Mouse (Mus musculus): ENCODE results near the gene Gm17631.

DNA sequence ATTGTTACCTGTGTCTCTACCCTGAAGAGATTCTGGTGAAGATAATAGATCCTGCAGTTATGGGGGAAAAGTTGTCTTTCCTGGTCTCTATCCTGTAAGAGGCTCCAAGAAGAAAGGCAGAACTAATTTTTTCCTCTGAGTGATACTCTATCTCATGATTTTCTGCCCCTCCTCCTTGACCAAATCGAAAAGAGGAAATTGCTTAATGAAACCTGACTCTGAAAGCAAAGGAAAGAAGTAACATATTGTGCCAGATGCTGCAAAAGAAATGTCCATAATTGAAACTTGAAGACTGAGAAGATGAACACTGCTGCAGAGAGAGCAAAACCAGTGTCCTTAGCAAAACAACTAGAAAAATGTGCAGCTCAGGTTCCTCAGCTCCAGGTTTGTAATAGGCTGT is 14.1 kb downstream of the Gm17631 start, which contains the start of gene Klra17:
- no peak for TF ChIP-seq POLR2A (IDR thresholded peaks at IDR 0.05; ENCODE audit: low read depth, low read length)
- no peak for TF ChIP-seq CTCF (conservative IDR thresholded peaks at IDR 0.05; ENCODE audit: insufficient read depth, insufficient read length, low read depth, low read length)
